ENCODE assay signal across 8 mouse cellular contexts in the genomic region with DNA sequence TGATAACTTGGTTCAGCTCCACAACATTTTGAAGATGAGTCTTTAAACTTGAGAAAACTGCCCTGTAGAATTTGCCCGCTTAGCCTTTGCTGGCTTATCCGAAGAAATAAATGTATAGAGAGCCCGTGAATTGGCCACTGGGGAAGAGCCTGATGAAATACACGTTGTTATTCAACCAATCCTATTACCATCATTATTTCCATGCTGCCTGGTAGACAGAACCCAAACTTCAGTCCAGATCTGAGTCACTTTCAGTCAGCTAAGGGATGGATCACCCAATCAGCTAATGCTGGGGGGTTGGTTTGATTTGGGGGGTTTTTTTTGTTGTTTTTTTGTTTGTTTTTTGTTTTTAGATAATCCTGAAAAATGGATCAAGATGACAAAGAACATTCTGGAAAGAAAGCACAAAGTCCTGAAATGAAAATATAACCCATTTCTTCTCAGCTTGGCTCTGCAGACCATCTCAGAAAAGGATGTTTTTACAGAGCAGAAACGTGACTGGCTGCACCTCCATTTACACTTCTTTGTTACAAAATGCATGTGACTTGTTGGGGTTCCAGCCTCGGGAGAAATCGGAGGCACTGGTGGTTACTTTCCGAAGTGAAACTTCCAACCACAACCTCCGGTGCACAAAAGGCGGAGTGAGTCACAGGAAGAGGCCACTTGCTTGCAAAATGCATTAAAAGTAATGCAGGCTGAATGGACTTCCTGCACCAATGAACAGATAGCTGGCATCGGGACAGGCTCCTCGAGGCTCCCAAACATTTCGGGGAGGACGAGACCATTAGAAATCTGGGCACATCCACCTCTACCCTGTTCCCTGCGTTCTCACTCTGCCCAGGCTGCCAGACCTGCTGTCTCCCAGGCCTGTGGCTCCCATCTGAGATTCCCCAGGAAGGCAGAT.
A peak's percentile ranks its signal among the peaks of the same experiment; 100 is the strongest.
DNase-seq lines count a peak whose midpoint lies in the region; ATAC-seq lines count a peak whose summit lies in the region.

No protein-coding gene starts in this region.

- H3K4me3 ChIP-seq in forebrain, embryonic 15.5 days = no peak overlapping the region
- no peak overlapping the region for H3K4me3 ChIP-seq in hindbrain, embryonic 15.5 days
- no peak overlapping the region for H3K4me3 ChIP-seq in stomach, embryonic 16.5 days (replicated peaks; ENCODE audit: low read length)

- H3K9ac ChIP-seq in forebrain, embryonic 15.5 days (replicated peaks) = no peak overlapping the region; the same call in 1 of the 2 replicates
- H3K9ac ChIP-seq in hindbrain, embryonic 15.5 days = no peak overlapping the region
- H3K9ac ChIP-seq in stomach, embryonic 16.5 days (ENCODE audit: low read length) = peak overlapping the region; percentile 47

- peaks cover 7% of the 10 kb centered on the region for H3K36me3 ChIP-seq in forebrain, embryonic 15.5 days
- peaks cover 5% of the 10 kb centered on the region; the same call in 1 of the 2 replicates for H3K36me3 ChIP-seq in hindbrain, embryonic 15.5 days
- H3K36me3 ChIP-seq in stomach, embryonic 16.5 days (ENCODE audit: control insufficient read depth, insufficient read depth, low read length) = no peaks in the 10 kb centered on the region

- H3K27ac ChIP-seq in forebrain, embryonic 15.5 days (replicated peaks) = peak overlapping the region; percentile 58
- peak overlapping the region; percentile 77 for H3K27ac ChIP-seq in hindbrain, embryonic 15.5 days (replicated peaks)
- H3K27ac ChIP-seq in stomach, embryonic 16.5 days (ENCODE audit: low read length) = 0 out of 2 replicates have a peak overlapping the region, but pooled peaks have one; percentile 10

- no peaks in the 10 kb centered on the region for H3K27me3 ChIP-seq in forebrain, embryonic 15.5 days
- no peaks in the 10 kb centered on the region for H3K27me3 ChIP-seq in hindbrain, embryonic 15.5 days
- H3K27me3 ChIP-seq in stomach, embryonic 16.5 days (ENCODE audit: control insufficient read depth, insufficient read depth, low read length) = no peaks in the 10 kb centered on the region

- H3K9me3 ChIP-seq in forebrain, embryonic 15.5 days = no peaks in the 10 kb centered on the region
- no peaks in the 10 kb centered on the region for H3K9me3 ChIP-seq in hindbrain, embryonic 15.5 days
- H3K9me3 ChIP-seq in stomach, embryonic 16.5 days (replicated peaks; ENCODE audit: control insufficient read depth, low read length) = no peaks in the 10 kb centered on the region

- intact Hi-C loops in gastrocnemius, postnatal 14 days (cut with DNase I; ENCODE audit: low total_unique reads) = loop anchor here (10.0 kb wide), 1 partner anchor 997 kb away; no protein-coding TSS in a partner anchor

- peak; percentile 53 for ATAC-seq in forebrain, embryonic 15.5 days (replicated peaks)
- peak; percentile 70; the same call in 1 of the 2 replicates for ATAC-seq in hindbrain, embryonic 15.5 days (ENCODE audit: low FRiP score, low read depth)
- ATAC-seq in megakaryocyte progenitor cell, adult 5-6 weeks (replicated peaks; ENCODE audit: poor library complexity) = peak; percentile 89
- 0 out of 2 replicates have a peak, but pooled peaks have one; percentile 22 for ATAC-seq in stomach, embryonic 16.5 days (ENCODE audit: insufficient read depth, low FRiP score)

- DNase-seq in gastrocnemius, postnatal 25 days = peak; percentile 26
- DNase-seq in gastrocnemius, postnatal 14 days = no peak
- peak; percentile 56 to 66 for DNase-seq in CD8-positive naive resting alpha-beta T cell, adult 2 months (ENCODE audit: low read depth in 2 of 2, low spot score in 2 of 2)
- DNase-seq in ovary, postnatal 14 days (ENCODE audit: low spot score) = no peak

- 61% methylated on average over 15 of the region's 15 CpGs for WGBS in forebrain, embryonic 15.5 days
- 54% methylated on average over 15 of the region's 15 CpGs for WGBS in hindbrain, embryonic 15.5 days
- WGBS in stomach, embryonic 16.5 days = 61% methylated on average over 15 of the region's 15 CpGs

- peaks cover 13% of the 10 kb centered on the region for H3K4me1 ChIP-seq in forebrain, embryonic 15.5 days
- H3K4me1 ChIP-seq in hindbrain, embryonic 15.5 days (replicated peaks) = peaks cover 10% of the 10 kb centered on the region
- H3K4me1 ChIP-seq in stomach, embryonic 16.5 days (ENCODE audit: control insufficient read depth, insufficient read depth, low read length) = peaks cover 7% of the 10 kb centered on the region

- H3K4me2 ChIP-seq in forebrain, embryonic 15.5 days (replicated peaks) = no peak overlapping the region
- peak overlapping the region; percentile 24 for H3K4me2 ChIP-seq in hindbrain, embryonic 15.5 days
- H3K4me2 ChIP-seq in stomach, embryonic 16.5 days (ENCODE audit: low read depth, low read length) = no peak overlapping the region

Comparison
In these comparisons a context has a peak if more than half of its experiments do, and no peak if none do; other contexts are left out.
1. DNase-seq: peak in gastrocnemius, postnatal 25 days (single experiment) and CD8-positive naive resting alpha-beta T cell, adult 2 months (2 of 2); none in gastrocnemius, postnatal 14 days (single experiment) and ovary, postnatal 14 days (single experiment).
2. ATAC-seq: peak in every context shown above with its lines; median percentile 89 in megakaryocyte progenitor cell, adult 5-6 weeks; 70 in hindbrain, embryonic 15.5 days; 53 in forebrain, embryonic 15.5 days; 22 in stomach, embryonic 16.5 days.
3. H3K27ac ChIP-seq: peak in every context shown above with its lines; median percentile 77 in hindbrain, embryonic 15.5 days; 58 in forebrain, embryonic 15.5 days; 10 in stomach, embryonic 16.5 days.